Mouse (Mus musculus) v-Abl transformed pro-B cells (cell line): ENCODE data around the gene Vax2.

Source experiments
- in situ Hi-C, 2 experiments: fragments of 400-800 bp; cut with MboI; formaldehyde crosslinking; loops; one replicate each; pipeline ENCODE4 v1.15.1; 2025; ENCODE audit not compliant: unreplicated experiment in 2 of 2

The Vax2 gene

GRCm38 (mm10) chr6:83750171-83750684 is 39.2 kb downstream of the Vax2 start:
- in situ Hi-C loops, result loop anchor here in 1 of 2 experiments (5.0 kb wide), 1 partner anchor 63 kb away; no protein-coding TSS in a partner anchor

DNA sequence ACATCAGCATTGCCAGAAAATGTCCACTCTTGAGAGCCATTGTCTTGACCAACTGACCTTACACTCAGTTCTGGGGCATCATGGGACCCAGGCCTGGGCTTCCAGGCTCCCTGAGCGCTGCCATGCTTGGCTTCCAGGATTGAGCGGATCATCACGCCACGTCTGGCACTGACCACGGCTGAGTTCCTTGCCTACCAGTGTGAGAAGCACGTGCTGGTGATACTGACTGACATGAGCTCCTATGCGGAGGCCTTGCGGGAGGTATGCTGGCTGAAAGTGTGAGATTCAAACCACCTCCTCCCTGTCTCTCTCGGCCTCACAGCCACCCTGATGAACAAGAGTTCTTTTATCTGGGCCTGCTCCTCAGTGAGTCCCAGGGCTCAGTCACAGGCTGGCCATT is 45.0 kb downstream of the Vax2 start:
- in situ Hi-C loops, result no loop called here

DNA sequence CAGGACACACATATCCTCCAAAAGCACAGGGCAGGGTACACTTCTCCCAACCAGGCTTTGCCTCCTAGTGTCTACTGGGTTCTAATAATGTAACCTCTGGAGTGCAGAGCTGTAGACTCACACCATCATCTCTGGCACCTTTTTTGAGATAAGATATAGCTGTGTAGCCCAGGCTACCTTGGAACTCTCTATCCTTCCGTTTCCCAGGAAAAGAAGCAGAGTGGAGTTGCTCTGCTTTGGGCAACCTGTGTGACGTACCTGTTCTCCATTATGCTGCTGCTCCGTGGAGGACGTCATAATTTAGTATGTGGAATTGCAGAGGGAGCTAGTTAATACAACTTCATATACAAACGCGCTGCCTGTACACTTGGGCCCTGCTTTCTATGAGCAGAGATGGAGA is 51.3 kb downstream of the Vax2 start, which contains the start of gene Ankrd53:
Ankrd53 (plus strand) TSS at position 301 of the 400 bp plus-strand sequence.
- in situ Hi-C loops, result no loop called here

GRCm38 (mm10) chr6:83762880-83763431 is 51.9 kb downstream of the Vax2 start:
- in situ Hi-C loops, result no loop called here

DNA sequence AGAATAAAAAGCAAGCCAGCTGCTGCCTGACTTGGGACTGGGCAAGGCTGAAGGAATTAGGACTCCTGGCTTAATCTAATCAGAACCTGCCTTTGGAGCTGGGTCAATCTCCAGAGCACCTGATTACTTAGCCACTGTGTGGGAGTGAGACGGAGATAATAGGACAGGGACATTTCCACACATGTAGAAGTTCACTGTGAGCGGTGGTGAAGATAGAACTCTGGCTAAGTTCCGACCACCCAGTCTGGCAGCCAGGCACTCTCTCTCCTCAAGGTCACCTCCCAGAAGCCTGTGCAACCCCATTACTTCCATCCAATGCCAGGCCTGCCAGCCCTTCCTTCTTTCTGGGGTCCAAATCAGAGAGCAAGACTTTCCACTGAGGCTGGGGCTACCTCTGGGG is 55.9 kb downstream of the Vax2 start:
- in situ Hi-C loops, result no loop called here

DNA sequence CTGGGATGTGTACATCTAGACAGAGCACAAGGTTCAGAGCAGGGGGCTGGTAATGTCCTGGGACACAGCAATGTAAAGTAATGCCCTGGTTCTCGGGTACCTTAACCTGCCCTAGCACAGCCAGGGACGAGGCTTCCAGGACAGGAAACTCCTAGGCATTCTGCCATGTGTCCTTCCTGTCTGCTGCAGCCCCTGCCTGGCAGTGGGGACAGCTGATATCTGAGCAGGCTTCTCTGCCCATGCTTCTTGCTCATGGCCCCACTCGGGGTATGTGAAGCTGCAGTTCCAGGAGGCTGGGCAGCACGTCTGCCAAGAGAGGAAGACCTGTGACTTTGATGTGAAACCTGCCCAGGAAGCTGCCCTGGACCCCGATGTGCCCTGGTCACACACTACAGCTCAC is 57.4 kb downstream of the Vax2 start:
- in situ Hi-C loops, result no loop called here

DNA sequence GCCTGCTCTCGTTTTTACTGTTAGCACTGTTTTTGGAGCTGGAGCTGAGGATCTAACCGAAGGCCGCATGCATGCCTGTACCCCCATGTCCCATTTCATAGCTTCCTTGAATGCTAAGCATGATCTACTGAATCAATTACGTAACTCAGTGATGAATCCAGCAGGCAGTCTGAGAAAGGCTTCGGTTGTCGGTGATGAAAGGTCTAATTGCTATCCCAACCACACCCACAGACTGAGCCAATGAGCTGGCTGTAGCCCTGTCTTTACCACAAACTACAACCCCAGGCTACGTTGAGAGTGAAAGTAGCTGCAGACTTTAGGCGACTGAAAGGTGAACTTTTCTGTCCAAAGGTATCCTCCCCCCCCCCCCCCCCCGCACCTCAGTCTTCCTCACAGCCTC is 63.1 kb downstream of the Vax2 start:
- in situ Hi-C loops, result no loop called here

GRCm38 (mm10) chr6:83774781-83775563 is 63.9 kb downstream of the Vax2 start:
- in situ Hi-C loops, result loop anchor here in 1 of 2 experiments (5.0 kb wide), 1 partner anchor 83 kb away; no protein-coding TSS in a partner anchor

DNA sequence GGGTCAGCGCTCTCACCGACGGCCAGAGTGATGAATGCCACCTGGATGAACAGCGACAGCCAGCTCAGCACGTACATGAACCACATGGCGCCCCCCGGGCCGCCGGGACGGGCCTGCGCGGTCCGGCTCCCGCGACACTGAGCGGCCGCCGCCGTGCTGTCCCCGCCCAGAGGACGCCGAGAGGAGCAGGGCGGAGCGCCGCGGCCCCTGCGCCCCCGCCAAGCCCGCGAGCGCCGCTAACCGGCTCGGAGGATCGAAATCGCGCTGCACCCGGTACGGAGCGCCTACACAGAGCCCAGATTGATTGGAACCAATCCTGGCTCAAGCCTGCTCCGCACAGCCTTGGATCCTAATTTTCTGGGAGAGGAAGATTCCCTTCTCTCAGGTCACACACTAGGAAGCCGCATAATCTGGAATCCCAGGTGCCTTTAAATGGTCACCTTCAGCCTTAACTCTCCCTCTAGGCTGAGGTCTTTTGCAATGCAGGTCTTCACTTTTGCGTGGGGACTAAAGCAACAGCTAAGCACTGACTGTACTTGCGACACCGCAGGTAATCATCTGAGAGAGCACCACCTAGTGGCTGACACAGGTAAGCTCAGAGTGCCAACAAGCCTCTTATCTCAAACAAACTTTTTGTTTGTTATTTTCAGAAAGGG is 64.7 kb downstream of the Vax2 start, which contains the start of gene Tex261:
Tex261 (minus strand) TSS at position 176 of the 656 bp plus-strand sequence.
- in situ Hi-C loops, result loop anchor here in 1 of 2 experiments (5.0 kb wide), 1 partner anchor 83 kb away; no protein-coding TSS in a partner anchor

- in situ Hi-C loops, result loop anchor here in 1 of 2 experiments (5.0 kb wide), 1 partner anchor 86 kb away; no protein-coding TSS in a partner anchor
Observed at GRCm38 (mm10) chr6:83778306-83778705, 67.2 kb downstream of the Vax2 start.

- in situ Hi-C loops, result loop anchor here in 1 of 2 experiments (5.0 kb wide), 1 partner anchor 87 kb away; no protein-coding TSS in a partner anchor
Observed at GRCm38 (mm10) chr6:83779026-83779425, 68.0 kb downstream of the Vax2 start.

DNA sequence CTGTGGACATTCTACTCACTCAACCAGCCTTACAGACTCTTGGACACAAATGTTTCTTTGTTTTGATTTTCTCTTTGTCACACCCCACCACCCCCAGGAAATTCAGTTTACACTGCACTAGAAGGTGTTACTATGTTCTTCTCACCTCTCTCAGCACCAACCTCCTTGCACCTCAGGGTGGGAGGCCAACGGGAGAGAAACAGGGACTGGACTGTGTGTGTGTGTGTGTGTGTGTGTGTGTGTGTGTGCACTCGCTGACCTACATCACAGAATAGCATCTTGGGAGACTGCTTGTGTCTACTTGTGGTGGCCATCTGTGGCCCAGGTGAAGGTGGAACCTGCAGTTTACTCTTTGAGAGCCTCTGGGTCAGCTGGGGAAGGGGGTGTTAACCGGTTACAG is 75.4 kb downstream of the Vax2 start:
- in situ Hi-C loops, result no loop called here
